Mouse (Mus musculus): ENCODE measurements around the gene Wdcp. TPM values are rescaled to one million over a fixed set of nuclear protein-coding genes. Genes with fewer than 3 reads are reported as not detected.

The Wdcp gene
- polyA plus RNA-seq, 1 experiment, result 25.4 TPM

GRCm38 (mm10) chr12:4898024-4898423, 54.9 kb downstream of the Wdcp start:
- TF ChIP-seq EP300 (IDR thresholded peaks at IDR 0.05; ENCODE audit: insufficient read depth, low read depth, low read length) (0 out of 2 replicates have a peak, but pooled peaks have one; percentile 64), CTCF (IDR thresholded peaks at IDR 0.05; ENCODE audit: low read depth, low read length) (no peak)
- H3K27me3 ChIP-seq (ENCODE audit: control insufficient read depth, insufficient read depth, low read length, poor library complexity, severe bottlenecking), result no peaks in the 10 kb centered on the region
- peaks cover 31% of the 10 kb centered on the region for H3K36me3 ChIP-seq (ENCODE audit: control insufficient read depth, insufficient read depth, low read length, poor library complexity, severe bottlenecking)
- H3K27ac ChIP-seq (ENCODE audit: insufficient read depth, low read length), result peak overlapping the region; percentile 85; the same call in 1 of the 2 replicates
- no peak overlapping the region for H3K4me3 ChIP-seq (ENCODE audit: low read depth, low read length)
- no peaks in the 10 kb centered on the region for H3K9me3 ChIP-seq (replicated peaks; ENCODE audit: control insufficient read depth, insufficient read depth, low read length, poor library complexity, severe bottlenecking)
- H3K4me1 ChIP-seq (ENCODE audit: control insufficient read depth, insufficient read depth, low read length), result peaks cover 3% of the 10 kb centered on the region
- no peak overlapping the region for H3K9ac ChIP-seq (ENCODE audit: low read depth, poor library complexity, severe bottlenecking)

- Histone ChIP-seq H3K4me3 (ENCODE audit: low read depth, low read length) (peak overlapping the region; percentile 50), H3K9me3 (replicated peaks; ENCODE audit: control insufficient read depth, insufficient read depth, low read length, poor library complexity, severe bottlenecking) (no peaks in the 10 kb centered on the region), H3K9ac (ENCODE audit: low read depth, poor library complexity, severe bottlenecking) (peak overlapping the region; percentile 93), H3K27me3 (ENCODE audit: control insufficient read depth, insufficient read depth, low read length, poor library complexity, severe bottlenecking) (no peaks in the 10 kb centered on the region), H3K4me1 (ENCODE audit: control insufficient read depth, insufficient read depth, low read length) (peaks cover 1% of the 10 kb centered on the region), H3K36me3 (ENCODE audit: control insufficient read depth, insufficient read depth, low read length, poor library complexity, severe bottlenecking) (peaks cover 16% of the 10 kb centered on the region), H3K27ac (ENCODE audit: insufficient read depth, low read length) (peak overlapping the region; percentile 50; the same call in 1 of the 2 replicates)
- no peak for TF ChIP-seq EP300 (IDR thresholded peaks at IDR 0.05; ENCODE audit: insufficient read depth, low read depth, low read length)
- TF ChIP-seq CTCF (IDR thresholded peaks at IDR 0.05; ENCODE audit: low read depth, low read length), result no peak
- no peak for TF ChIP-seq POLR2A (IDR thresholded peaks at IDR 0.05; ENCODE audit: insufficient read depth, low read length)
Observed at GRCm38 (mm10) chr12:4905946-4906345, 62.8 kb downstream of the Wdcp start.

- Histone ChIP-seq H3K9me3 (replicated peaks; ENCODE audit: control insufficient read depth, insufficient read depth, low read length, poor library complexity, severe bottlenecking) (no peaks in the 10 kb centered on the region), H3K4me3 (ENCODE audit: low read depth, low read length) (peak overlapping the region; percentile 81), H3K4me1 (ENCODE audit: control insufficient read depth, insufficient read depth, low read length) (peaks cover 1% of the 10 kb centered on the region), H3K36me3 (ENCODE audit: control insufficient read depth, insufficient read depth, low read length, poor library complexity, severe bottlenecking) (peaks cover 11% of the 10 kb centered on the region), H3K9ac (ENCODE audit: low read depth, poor library complexity, severe bottlenecking) (peak overlapping the region; percentile 93), H3K27me3 (ENCODE audit: control insufficient read depth, insufficient read depth, low read length, poor library complexity, severe bottlenecking) (no peaks in the 10 kb centered on the region), H3K27ac (ENCODE audit: insufficient read depth, low read length) (peak overlapping the region; percentile 96)
- no peak for TF ChIP-seq EP300 (IDR thresholded peaks at IDR 0.05; ENCODE audit: insufficient read depth, low read depth, low read length)
- TF ChIP-seq POLR2A (IDR thresholded peaks at IDR 0.05; ENCODE audit: insufficient read depth, low read length), result no peak
- no peak for TF ChIP-seq CTCF (IDR thresholded peaks at IDR 0.05; ENCODE audit: low read depth, low read length)
Observed at GRCm38 (mm10) chr12:4906476-4906875, 63.4 kb downstream of the Wdcp start.

- Histone ChIP-seq H3K36me3 (ENCODE audit: control insufficient read depth, insufficient read depth, low read length, poor library complexity, severe bottlenecking) (peaks cover 8% of the 10 kb centered on the region), H3K4me3 (ENCODE audit: low read depth, low read length) (peak within 1 kb of the TSS; percentile 88), H3K27me3 (ENCODE audit: control insufficient read depth, insufficient read depth, low read length, poor library complexity, severe bottlenecking) (no peaks in the 10 kb centered on the region), H3K4me1 (ENCODE audit: control insufficient read depth, insufficient read depth, low read length) (peaks cover 1% of the 10 kb centered on the region), H3K9me3 (replicated peaks; ENCODE audit: control insufficient read depth, insufficient read depth, low read length, poor library complexity, severe bottlenecking) (no peaks in the 10 kb centered on the region), H3K27ac (ENCODE audit: insufficient read depth, low read length) (peak within 1 kb of the TSS; percentile 98), H3K9ac (ENCODE audit: low read depth, poor library complexity, severe bottlenecking) (peak within 1 kb of the TSS; percentile 93)
- TF ChIP-seq EP300 (IDR thresholded peaks at IDR 0.05; ENCODE audit: insufficient read depth, low read depth, low read length), result no peak
- TF ChIP-seq POLR2A (IDR thresholded peaks at IDR 0.05; ENCODE audit: insufficient read depth, low read length), result peak; percentile 87
Observed at GRCm38 (mm10) chr12:4906951-4907906, 64.1 kb downstream of the Wdcp start, which contains the start of gene Ubxn2a. TSS of gene Ubxn2a (minus strand) at chr12:4907705.

GRCm38 (mm10) chr12:4908391-4908790, 65.3 kb downstream of the Wdcp start:
- Histone ChIP-seq H3K9me3 (replicated peaks; ENCODE audit: control insufficient read depth, insufficient read depth, low read length, poor library complexity, severe bottlenecking) (no peaks in the 10 kb centered on the region), H3K4me3 (ENCODE audit: low read depth, low read length) (peak overlapping the region; percentile 88), H3K27ac (ENCODE audit: insufficient read depth, low read length) (peak overlapping the region; percentile 98), H3K27me3 (ENCODE audit: control insufficient read depth, insufficient read depth, low read length, poor library complexity, severe bottlenecking) (no peaks in the 10 kb centered on the region), H3K36me3 (ENCODE audit: control insufficient read depth, insufficient read depth, low read length, poor library complexity, severe bottlenecking) (peaks cover 4% of the 10 kb centered on the region), H3K9ac (ENCODE audit: low read depth, poor library complexity, severe bottlenecking) (peak overlapping the region; percentile 93), H3K4me1 (ENCODE audit: control insufficient read depth, insufficient read depth, low read length) (no peaks in the 10 kb centered on the region)
- TF ChIP-seq EP300 (IDR thresholded peaks at IDR 0.05; ENCODE audit: insufficient read depth, low read depth, low read length) (no peak), POLR2A (IDR thresholded peaks at IDR 0.05; ENCODE audit: insufficient read depth, low read length) (no peak), CTCF (IDR thresholded peaks at IDR 0.05; ENCODE audit: low read depth, low read length) (no peak)

Other genes starting within 250 kb of the Wdcp start
- gene Fam228a, start 104.9 kb upstream of the Wdcp start, polyA plus RNA-seq (2011; ENCODE audit: insufficient read depth, insufficient read length, low read depth, missing spikeins), result 1.3 TPM in 1 of 2 replicates, not detected in the other
- gene Pfn4, start 74.3 kb upstream of the Wdcp start, polyA plus RNA-seq (2011; ENCODE audit: insufficient read depth, insufficient read length, low read depth, missing spikeins), result 0.44 and 1.2 TPM in 2 replicates
- gene Fam228b, start 74.0 kb upstream of the Wdcp start, polyA plus RNA-seq (2011; ENCODE audit: insufficient read depth, insufficient read length, low read depth, missing spikeins), result 4.7 and 6.9 TPM in 2 replicates
- 183 and 208 TPM in 2 replicates for gene Sf3b6, start 25.8 kb upstream of the Wdcp start, polyA plus RNA-seq (2011; ENCODE audit: insufficient read depth, insufficient read length, low read depth, missing spikeins)
- gene Fkbp1b, start 1.7 kb upstream of the Wdcp start, polyA plus RNA-seq (2011; ENCODE audit: insufficient read depth, insufficient read length, low read depth, missing spikeins), result 17.3 and 17.8 TPM in 2 replicates
- gene Mfsd2b, start 31.1 kb downstream of the Wdcp start, polyA plus RNA-seq (2011; ENCODE audit: insufficient read depth, insufficient read length, low read depth, missing spikeins), result 2.2 and 3.1 TPM in 2 replicates
- gene Ubxn2a, start 64.4 kb downstream of the Wdcp start, polyA plus RNA-seq (2011; ENCODE audit: insufficient read depth, insufficient read length, low read depth, missing spikeins), result 50.3 and 69.4 TPM in 2 replicates
- gene Atad2b, start 74.0 kb downstream of the Wdcp start, polyA plus RNA-seq (2011; ENCODE audit: insufficient read depth, insufficient read length, low read depth, missing spikeins), result 28.7 and 34.1 TPM in 2 replicates